Mouse (Mus musculus) spleen, adult 2 months (tissue): ENCODE results near the gene Nnat.

Experiments
- CTCF ChIP-seq: fragments of 200-500 bp; IDR thresholded peaks from 2 replicates; pipeline ENCODE4 v1.5.1; 2011; ENCODE audit warnings: mild to moderate bottlenecking, inconsistent platforms; ENCODE audit not compliant: insufficient read depth, insufficient read length, insufficient replicate concordance; ENCODE audit errors: extremely low read depth
- POLR2A ChIP-seq: fragments of 200-500 bp; IDR thresholded peaks from 2 replicates; pipeline ENCODE4 v1.6.1; 2011; ENCODE audit warnings: low read depth, low read length, inconsistent platforms

GRCm38 (mm10) chr2:157601435-157601839 lies 41.6 kb downstream of the Nnat start:
- TF ChIP-seq POLR2A (no peak), CTCF (no peak)
